Mouse (Mus musculus) macrophage (primary cell): ENCODE measurements around the gene Oasl2. TPM values are rescaled to one million over a fixed set of nuclear protein-coding genes. Genes with fewer than 3 reads are reported as not detected.
"Not testable (repeated sequence)": the region's sequence is repeated elsewhere in the genome, so short reads cannot be mapped to it uniquely, and the experiment has no call there.

Source experiments
- H3K27ac ChIP-seq: fragments of 350-480 bp; formaldehyde crosslinking; 2 replicates; pipeline ENCODE4 v1.9.0; 2021
- H3K36me3 ChIP-seq: fragments of 350-480 bp; formaldehyde crosslinking; 2 replicates; pipeline ENCODE4 v1.9.0; 2021; ENCODE audit errors: inconsistent target
- H3K4me3 ChIP-seq: fragments of 350-480 bp; formaldehyde crosslinking; 2 replicates; pipeline ENCODE4 v1.9.0; 2021; ENCODE audit errors: inconsistent target
- H3K79me2 ChIP-seq: fragments of 350-480 bp; formaldehyde crosslinking; 2 replicates; pipeline ENCODE4 v1.9.0; 2021; ENCODE audit errors: inconsistent target
- WGBS: methylation state at CpG from one replicate; pipeline ENCODE4 v1.1.7; 2026; ENCODE audit warnings: inconsistent platforms; ENCODE audit not compliant: missing documents; 5-methylcytosine and 5-hydroxymethylcytosine counted together
- polyA plus RNA-seq: library from polyadenylated mRNA; stranded (reverse); fragments of 250-400 nt; gene quantifications from 3 replicates; pipeline ENCODE4 v1.2.4, GENCODE M21; 2018; ENCODE audit warnings: inconsistent platforms

The Oasl2 gene
- polyA plus RNA-seq, 1 experiment from 2014 or later = 305 TPM

GRCm38 (mm10) chr5:114888995-114889394, 7.7 kb upstream of the Oasl2 start:
- Histone ChIP-seq H3K79me2 (no peaks in the 10 kb centered on the region), H3K27ac (no peak overlapping the region), H3K36me3 (no peaks in the 10 kb centered on the region), H3K4me3 (no peak overlapping the region)
- 89% methylated on average over 2 of the region's 2 CpGs for WGBS

- H3K27ac ChIP-seq = no peak overlapping the region
- H3K79me2 ChIP-seq = peaks cover 32% of the 10 kb centered on the region
- H3K4me3 ChIP-seq = no peak overlapping the region
- WGBS = 88% methylated on average over 4 of the region's 4 CpGs
- peaks cover 10% of the 10 kb centered on the region for H3K36me3 ChIP-seq
Measured at GRCm38 (mm10) chr5:114895542-114895941, 1.2 kb upstream of the Oasl2 start.

- Histone ChIP-seq H3K27ac (peak overlapping the region; percentile 82), H3K79me2 (peaks cover 51% of the 10 kb centered on the region), H3K36me3 (peaks cover 28% of the 10 kb centered on the region), H3K4me3 (peak overlapping the region; percentile 91)
- WGBS = 5% methylated on average over 7 of the region's 7 CpGs
Measured at GRCm38 (mm10) chr5:114897374-114897793, 648 bp downstream of the Oasl2 start.

- Histone ChIP-seq H3K79me2 (peaks cover 55% of the 10 kb centered on the region), H3K27ac (no peak overlapping the region), H3K36me3 (peaks cover 43% of the 10 kb centered on the region), H3K4me3 (peak overlapping the region; percentile 91)
- 34% methylated on average over 7 of the region's 7 CpGs for WGBS
Measured at GRCm38 (mm10) chr5:114898857-114899256, 2.1 kb downstream of the Oasl2 start.

- peaks cover 79% of the 10 kb centered on the region for H3K36me3 ChIP-seq
- H3K4me3 ChIP-seq = no peak overlapping the region
- H3K27ac ChIP-seq = no peak overlapping the region
- H3K79me2 ChIP-seq = peaks cover 54% of the 10 kb centered on the region
- WGBS = 76% methylated on average over 1 of the region's 1 CpGs
Measured at GRCm38 (mm10) chr5:114902413-114902812, 5.7 kb downstream of the Oasl2 start.

- peaks cover 92% of the 10 kb centered on the region for H3K36me3 ChIP-seq
- 92% methylated on average over 12 of the region's 13 CpGs for WGBS
Measured at GRCm38 (mm10) chr5:114908598-114909305, 12.0 kb downstream of the Oasl2 start.

GRCm38 (mm10) chr5:114913686-114914085, 16.9 kb downstream of the Oasl2 start:
- no peaks in the 10 kb centered on the region for H3K79me2 ChIP-seq
- peaks cover 44% of the 10 kb centered on the region for H3K36me3 ChIP-seq
- 81% methylated on average over 4 of the region's 4 CpGs for WGBS
- no peak overlapping the region for H3K27ac ChIP-seq
- no peak overlapping the region for H3K4me3 ChIP-seq

More at GRCm38 (mm10) chr5:114908598-114909305, 12.0 kb downstream of the Oasl2 start:
- no peaks in the 10 kb centered on the region; the same call in 1 of the 2 replicates for H3K79me2 ChIP-seq
- no peak overlapping the region for H3K27ac ChIP-seq
- no peak overlapping the region for H3K4me3 ChIP-seq

GRCm38 (mm10) chr5:114914855-114915254, 18.1 kb downstream of the Oasl2 start:
- Histone ChIP-seq H3K27ac (no peak overlapping the region), H3K36me3 (peaks cover 32% of the 10 kb centered on the region), H3K79me2 (no peaks in the 10 kb centered on the region), H3K4me3 (no peak overlapping the region)
- WGBS = 96% methylated on average over 8 of the region's 8 CpGs

GRCm38 (mm10) chr5:114915854-114916253, 19.1 kb downstream of the Oasl2 start:
- 64% methylated on average over 5 of the region's 5 CpGs for WGBS
- peaks cover 22% of the 10 kb centered on the region for H3K36me3 ChIP-seq
- H3K27ac ChIP-seq = no peak overlapping the region
- H3K4me3 ChIP-seq = no peak overlapping the region
- H3K79me2 ChIP-seq = no peaks in the 10 kb centered on the region

- no peak overlapping the region for H3K4me3 ChIP-seq
- peaks cover 13% of the 10 kb centered on the region for H3K36me3 ChIP-seq
- WGBS = 39% methylated on average over 3 of the region's 4 CpGs
Measured at GRCm38 (mm10) chr5:114916777-114917176, 20.0 kb downstream of the Oasl2 start.

GRCm38 (mm10) chr5:114917357-114917756, 20.6 kb downstream of the Oasl2 start:
- not testable (repeated sequence) for H3K79me2 ChIP-seq, H3K36me3 ChIP-seq, H3K4me3 ChIP-seq, H3K27ac ChIP-seq
- WGBS = 100% methylated on average over 5 of the region's 5 CpGs

More at GRCm38 (mm10) chr5:114916777-114917176, 20.0 kb downstream of the Oasl2 start:
- Histone ChIP-seq H3K79me2 (no peaks in the 10 kb centered on the region), H3K27ac (peak overlapping the region; percentile 52)

GRCm38 (mm10) chr5:114921551-114922365, 25.0 kb downstream of the Oasl2 start:
- H3K79me2 ChIP-seq = peaks cover 38% of the 10 kb centered on the region
- 15% methylated on average over 19 of the region's 19 CpGs for WGBS
- peak overlapping the region; percentile 46 for H3K4me3 ChIP-seq
- H3K27ac ChIP-seq = peak overlapping the region; percentile 59
- peaks cover 14% of the 10 kb centered on the region for H3K36me3 ChIP-seq

- H3K4me3 ChIP-seq = peak overlapping the region; percentile 46; the same call in 1 of the 2 replicates
- peaks cover 44% of the 10 kb centered on the region for H3K79me2 ChIP-seq
- peaks cover 20% of the 10 kb centered on the region for H3K36me3 ChIP-seq
- peak overlapping the region; percentile 59 for H3K27ac ChIP-seq
- WGBS = 19% methylated on average over 10 of the region's 10 CpGs
Measured at GRCm38 (mm10) chr5:114922366-114922731, 25.6 kb downstream of the Oasl2 start.

GRCm38 (mm10) chr5:114922998-114923473, 26.3 kb downstream of the Oasl2 start, which contains the start of gene Oasl1:
Gene Oasl1, plus strand, starts transcription at chr5:114923240.
- Histone ChIP-seq H3K79me2 (peaks cover 51% of the 10 kb centered on the region), H3K4me3 (peak within 1 kb of the TSS; percentile 46), H3K27ac (peak within 1 kb of the TSS; percentile 59), H3K36me3 (peaks cover 27% of the 10 kb centered on the region)
- WGBS = 20% methylated on average over 15 of the region's 15 CpGs
